Comparison of ENCODE assay signal across 30 mouse cellular contexts in the genomic region with DNA sequence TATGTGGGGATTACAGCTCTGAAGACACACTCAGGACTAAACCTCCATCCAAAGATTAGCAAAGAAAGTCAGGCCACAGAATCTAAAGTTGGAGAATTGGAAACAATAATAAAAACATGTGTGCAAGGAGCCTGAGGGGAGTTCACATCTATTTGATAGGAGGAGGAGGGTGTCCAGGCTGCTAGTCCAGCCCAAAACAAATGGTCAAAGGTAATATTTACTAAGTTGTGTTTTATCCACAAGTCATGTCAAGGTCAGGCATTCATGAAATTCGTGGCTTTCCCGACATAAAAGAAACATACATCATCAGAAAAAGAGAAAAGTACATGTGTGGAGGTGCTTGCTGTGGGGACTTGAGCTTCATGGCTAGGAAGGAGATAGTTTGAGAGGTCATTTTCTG.
"Had no signal": no experiment of that assay in that cellular context is flagged by ENCODE, and none has a peak within 500 bp of the region (broad histone marks: within the 10 kb centered on the region; RNA-seq: fewer than 3 reads in every experiment).

No protein-coding gene starts in this region.

- DNase-seq: left cerebral cortex, postnatal 4 days; liver, embryonic 13.5 days; lung, adult 18-20 months; lung, adult 2 months; lung, embryonic 14.5 days; lung, postnatal 10 days; lung, postnatal 14 days; lung, postnatal 36 days; lung, postnatal 4 days; midbrain, embryonic 14.5 days had no signal

- H3K4me1 ChIP-seq: limb, embryonic 10.5 days; limb, embryonic 12.5 days; limb, embryonic 13.5 days; limb, embryonic 15.5 days; liver, embryonic 13.5 days; liver, embryonic 15.5 days; lung, embryonic 15.5 days; midbrain, embryonic 12.5 days; midbrain, embryonic 13.5 days; midbrain, embryonic 15.5 days; neural tube, embryonic 12.5 days had no signal

- H3K4me3 ChIP-seq: left cerebral cortex, adult 2 months; limb, embryonic 10.5 days; limb, embryonic 12.5 days; limb, embryonic 13.5 days; limb, embryonic 15.5 days; liver, embryonic 13.5 days; liver, embryonic 15.5 days; lung, embryonic 15.5 days; megakaryocyte, embryonic 14.5 days; midbrain, embryonic 10.5 days; midbrain, embryonic 12.5 days; midbrain, embryonic 13.5 days; midbrain, embryonic 15.5 days; myocyte; neural tube, embryonic 12.5 days had no signal

- H3K9me3 ChIP-seq: limb, embryonic 10.5 days; limb, embryonic 12.5 days; limb, embryonic 13.5 days; limb, embryonic 15.5 days; liver, embryonic 13.5 days; liver, embryonic 15.5 days; lung, embryonic 15.5 days; megakaryocyte, embryonic 14.5 days; midbrain, embryonic 10.5 days; midbrain, embryonic 12.5 days; midbrain, embryonic 13.5 days; midbrain, embryonic 15.5 days; neural tube, embryonic 12.5 days had no signal

- H3K9ac ChIP-seq: limb, embryonic 12.5 days; limb, embryonic 13.5 days; limb, embryonic 15.5 days; liver, embryonic 13.5 days; liver, embryonic 14.5 days; liver, embryonic 15.5 days; lung, embryonic 14.5 days; lung, embryonic 15.5 days; midbrain, embryonic 12.5 days; midbrain, embryonic 13.5 days; midbrain, embryonic 15.5 days; neural tube, embryonic 12.5 days had no signal

- H3K27me3 ChIP-seq: limb, embryonic 12.5 days; limb, embryonic 13.5 days; limb, embryonic 15.5 days; liver, embryonic 13.5 days; liver, embryonic 15.5 days; lung, embryonic 15.5 days; megakaryocyte, embryonic 14.5 days; midbrain, embryonic 12.5 days; midbrain, embryonic 13.5 days; midbrain, embryonic 15.5 days; neural tube, embryonic 12.5 days had no signal

- H3K27ac ChIP-seq: left cerebral cortex, adult 2 months; limb, embryonic 10.5 days; limb, embryonic 12.5 days; limb, embryonic 13.5 days; limb, embryonic 15.5 days; liver, embryonic 13.5 days; liver, embryonic 14.5 days; liver, embryonic 15.5 days; lung, embryonic 15.5 days; macrophage; midbrain, embryonic 10.5 days; midbrain, embryonic 12.5 days; midbrain, embryonic 13.5 days; midbrain, embryonic 15.5 days; neural tube, embryonic 12.5 days had no signal

- H3K4me2 ChIP-seq: limb, embryonic 12.5 days; limb, embryonic 13.5 days; limb, embryonic 15.5 days; liver, embryonic 11.5 days; liver, embryonic 13.5 days; liver, embryonic 15.5 days; lung, embryonic 14.5 days; lung, embryonic 15.5 days; midbrain, embryonic 11.5 days; midbrain, embryonic 12.5 days; midbrain, embryonic 13.5 days; midbrain, embryonic 15.5 days; neural tube, embryonic 12.5 days had no signal

- H3K36me3 ChIP-seq: limb, embryonic 10.5 days; limb, embryonic 12.5 days; limb, embryonic 13.5 days; limb, embryonic 15.5 days; liver, embryonic 13.5 days; liver, embryonic 15.5 days; lung, embryonic 15.5 days; midbrain, embryonic 10.5 days; midbrain, embryonic 12.5 days; midbrain, embryonic 13.5 days; midbrain, embryonic 15.5 days; neural tube, embryonic 12.5 days had no signal

- ATAC-seq: lung, postnatal 0 days; midbrain, embryonic 13.5 days; midbrain, embryonic 15.5 days; midbrain, embryonic 16.5 days had no signal
